ENCODE assay signal across 11 mouse cellular contexts in the genomic region with DNA sequence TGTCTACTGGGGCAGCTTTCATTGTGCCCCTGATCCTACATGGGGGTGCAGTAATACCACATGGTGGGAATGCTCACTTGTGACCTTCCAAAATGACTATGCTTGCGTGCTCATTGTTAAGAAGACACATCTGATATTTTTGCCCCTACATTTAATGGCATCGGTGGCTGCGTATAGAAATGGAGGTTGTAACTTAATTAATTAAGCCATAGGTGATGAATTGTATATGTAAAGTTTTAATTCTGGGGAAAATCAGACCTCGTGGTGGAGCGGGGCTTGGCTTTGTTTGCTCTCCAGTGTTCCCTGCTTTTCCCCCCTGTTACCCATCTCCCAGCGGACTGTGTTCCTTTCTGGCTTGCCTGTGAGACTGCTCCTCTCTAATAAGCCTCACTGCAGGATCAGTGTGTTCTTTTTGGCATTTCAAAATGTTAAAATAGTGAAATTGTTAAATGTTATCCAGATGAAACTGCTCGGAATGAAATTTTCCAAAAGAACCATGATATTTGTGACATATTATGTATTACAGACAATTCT. TPM values are rescaled to one million over a fixed set of nuclear protein-coding genes. Genes with fewer than 3 reads are reported as not detected.
DNase-seq lines count a peak whose midpoint lies in the region; ATAC-seq and TF ChIP-seq lines count a peak whose summit lies in the region.
"Had no signal": no experiment of that assay in that cellular context is flagged by ENCODE, and none has a peak within 500 bp of the region (broad histone marks: within the 10 kb centered on the region; RNA-seq: fewer than 3 reads in every experiment).

No protein-coding gene starts in this region.

- H3K4me1 ChIP-seq in cortical plate, adult 2 months (ENCODE audit: control insufficient read depth, insufficient read depth, low read length), result no peaks in the 10 kb centered on the region; the same call in 1 of the 2 replicates
- peaks cover 9% of the 10 kb centered on the region for H3K4me1 ChIP-seq in hindbrain, embryonic 12.5 days
- peaks cover 11% of the 10 kb centered on the region for H3K4me1 ChIP-seq in midbrain, embryonic 16.5 days (ENCODE audit: control insufficient read depth, insufficient read depth, low read length)
- peaks cover 17% of the 10 kb centered on the region; the same call in 1 of the 2 replicates for H3K4me1 ChIP-seq in heart, embryonic 10.5 days
- no peaks in the 10 kb centered on the region for H3K4me1 ChIP-seq in intestine, postnatal 0 days (replicated peaks; ENCODE audit: control insufficient read depth, insufficient read depth, low read length)

- no peaks in the 10 kb centered on the region for H3K36me3 ChIP-seq in hindbrain, embryonic 12.5 days
- H3K36me3 ChIP-seq in midbrain, embryonic 16.5 days (ENCODE audit: control insufficient read depth, insufficient read depth, low read length), result no peaks in the 10 kb centered on the region
- no peaks in the 10 kb centered on the region for H3K36me3 ChIP-seq in heart, embryonic 10.5 days
- no peaks in the 10 kb centered on the region for H3K36me3 ChIP-seq in intestine, postnatal 0 days (ENCODE audit: control insufficient read depth, insufficient read depth)

- peaks cover 15% of the 10 kb centered on the region for H3K27me3 ChIP-seq in hindbrain, embryonic 12.5 days
- no peaks in the 10 kb centered on the region for H3K27me3 ChIP-seq in midbrain, embryonic 16.5 days (ENCODE audit: control insufficient read depth, insufficient read depth, low read depth, low read length)
- H3K27me3 ChIP-seq in heart, embryonic 10.5 days (ENCODE audit: insufficient read depth, poor library complexity, severe bottlenecking), result peaks cover 43% of the 10 kb centered on the region
- peaks cover 18% of the 10 kb centered on the region for H3K27me3 ChIP-seq in intestine, postnatal 0 days (replicated peaks; ENCODE audit: control insufficient read depth, insufficient read depth, low read length)

- TF ChIP-seq CTCF in cortical plate, adult 2 months (IDR thresholded peaks at IDR 0.05; ENCODE audit: extremely low read depth, insufficient read depth, low read length), result no peak
- no peak for TF ChIP-seq CTCF in intestine, postnatal 0 days (IDR thresholded peaks at IDR 0.05; ENCODE audit: low read depth)

- ATAC-seq in cerebellum, adult (ENCODE audit: insufficient number of reproducible peaks, low FRiP score, low TSS enrichment), result no peak
- no peak for ATAC-seq in hindbrain, embryonic 12.5 days (ENCODE audit: low FRiP score)
- ATAC-seq in midbrain, embryonic 16.5 days, result no peak
- ATAC-seq in intestine, postnatal 0 days, result no peak

- no peaks in the 10 kb centered on the region for H3K9me3 ChIP-seq in hindbrain, embryonic 12.5 days (replicated peaks)
- no peaks in the 10 kb centered on the region for H3K9me3 ChIP-seq in midbrain, embryonic 16.5 days (replicated peaks; ENCODE audit: control insufficient read depth, low read length, poor library complexity, severe bottlenecking)
- no peaks in the 10 kb centered on the region for H3K9me3 ChIP-seq in heart, embryonic 10.5 days
- no peaks in the 10 kb centered on the region for H3K9me3 ChIP-seq in intestine, postnatal 0 days (ENCODE audit: control insufficient read depth)

- H3K27ac ChIP-seq in cortical plate, adult 2 months (ENCODE audit: insufficient read depth, low read length), result peak overlapping the region; percentile 70
- H3K27ac ChIP-seq in hindbrain, embryonic 12.5 days, result peak overlapping the region; percentile 55
- peak overlapping the region; percentile 12 for H3K27ac ChIP-seq in midbrain, embryonic 16.5 days (ENCODE audit: low read length)
- no peak overlapping the region for H3K27ac ChIP-seq in heart, embryonic 10.5 days
- H3K27ac ChIP-seq in intestine, postnatal 0 days (ENCODE audit: low read depth, low read length), result no peak overlapping the region
- H3K27ac ChIP-seq: gastrocnemius, adult 2 months had no signal

- peak overlapping the region; percentile 70 for H3K4me3 ChIP-seq in cortical plate, adult 2 months (ENCODE audit: insufficient read depth, low read length)
- peak overlapping the region; percentile 29 for H3K4me3 ChIP-seq in hindbrain, embryonic 12.5 days
- peak overlapping the region; percentile 40 for H3K4me3 ChIP-seq in midbrain, embryonic 16.5 days (ENCODE audit: low read depth, low read length)
- no peak overlapping the region for H3K4me3 ChIP-seq in heart, embryonic 10.5 days
- H3K4me3 ChIP-seq in intestine, postnatal 0 days (ENCODE audit: low read depth, low read length), result no peak overlapping the region
- H3K4me3 ChIP-seq: gastrocnemius, adult 2 months had no signal

- peak overlapping the region; percentile 38 for H3K9ac ChIP-seq in hindbrain, embryonic 12.5 days
- H3K9ac ChIP-seq in midbrain, embryonic 16.5 days (ENCODE audit: low read depth, low read length), result peak overlapping the region; percentile 63
- no peak overlapping the region for H3K9ac ChIP-seq in intestine, postnatal 0 days (ENCODE audit: low read depth, low read length)

- 72% methylated on average over 7 of the region's 7 CpGs for WGBS in hindbrain, embryonic 12.5 days
- WGBS in midbrain, embryonic 16.5 days, result 68% methylated on average over 7 of the region's 7 CpGs
- 82% methylated on average over 7 of the region's 7 CpGs for WGBS in heart, embryonic 10.5 days
- WGBS in intestine, postnatal 0 days, result 80% methylated on average over 7 of the region's 7 CpGs

- DNase-seq in cerebellum, adult 8-10 months, result peak; percentile 49
- DNase-seq in heart, embryonic 10.5 days (ENCODE audit: low spot score), result no peak
- no peak for DNase-seq in right cerebral cortex, postnatal 10 days (ENCODE audit: low spot score in 2 of 2)
- DNase-seq: adrenal gland, adult 8-10 months; B cell, adult 2 months; gastrocnemius, adult 2 months had no signal

- TF ChIP-seq POLR2A in cortical plate, adult 2 months (IDR thresholded peaks at IDR 0.05; ENCODE audit: extremely low read depth, insufficient read depth, low read length), result 0 out of 2 replicates have a peak, but pooled peaks have one; percentile 49

- peak overlapping the region; percentile 76 for H3K4me2 ChIP-seq in hindbrain, embryonic 12.5 days (replicated peaks)
- H3K4me2 ChIP-seq in midbrain, embryonic 16.5 days (ENCODE audit: low read length), result peak overlapping the region; percentile 57
- no peak overlapping the region for H3K4me2 ChIP-seq in intestine, postnatal 0 days (replicated peaks; ENCODE audit: low read depth)

RNA-seq across cellular contexts. Expression of a gene that starts 2.4 kb away (rescaled TPM):
- polyA plus RNA-seq in cortical plate, adult 2 months (2012; rRNA removed), result 54.6 and 55.0 TPM in 2 replicates
- polyA plus RNA-seq in hindbrain, embryonic 12.5 days (2016; fragmentation: Nextera tagmentation; extraction: Ambion mirVana), result 40.6 and 50.6 TPM in 2 replicates
- 51.7 and 51.9 TPM in 2 replicates for polyA plus RNA-seq in midbrain, embryonic 16.5 days (2015; fragmentation: Nextera tagmentation; extraction: Ambion mirVana)
- polyA plus RNA-seq in heart, embryonic 10.5 days (2016; fragmentation: Nextera tagmentation; extraction: Ambion mirVana), result 0.52 and 1.6 TPM in 2 replicates
- 3.2 and 3.4 TPM in 2 replicates for polyA plus RNA-seq in intestine, postnatal 0 days (2015; fragmentation: Nextera tagmentation; extraction: Ambion mirVana)

Comparison
In these comparisons a context has a peak if more than half of its experiments do, and no peak if none do; other contexts are left out.
1. H3K27ac ChIP-seq: peak in cortical plate, adult 2 months (single experiment), hindbrain, embryonic 12.5 days (single experiment) and midbrain, embryonic 16.5 days (single experiment); none in heart, embryonic 10.5 days (single experiment) and intestine, postnatal 0 days (single experiment).
2. H3K4me3 ChIP-seq: peak in cortical plate, adult 2 months (single experiment), hindbrain, embryonic 12.5 days (single experiment) and midbrain, embryonic 16.5 days (single experiment); none in heart, embryonic 10.5 days (single experiment) and intestine, postnatal 0 days (single experiment).